Mouse (Mus musculus) cerebellum, adult 9-11 months (tissue): ENCODE data around the gene Gm21988.

Experiments used
- DNase-seq: peaks from one replicate; pipeline ENCODE4 v3.0.0; 2022

The Gm21988 gene

GRCm38 (mm10) chr11:70235254-70235900, 4.3 kb downstream of the Gm21988 start:
- DNase-seq = peak; percentile 56

- DNase-seq = peak; percentile 44
Measured at GRCm38 (mm10) chr11:70234497-70234896, 5.1 kb downstream of the Gm21988 start.

- DNase-seq = peak; percentile 60
Measured at GRCm38 (mm10) chr11:70234037-70234436, 5.6 kb downstream of the Gm21988 start.

GRCm38 (mm10) chr11:70233016-70233415, 6.6 kb downstream of the Gm21988 start:
- peak; percentile 79 for DNase-seq

- peak; percentile 85 for DNase-seq
Measured at GRCm38 (mm10) chr11:70232546-70232945, 7.1 kb downstream of the Gm21988 start.

DNA sequence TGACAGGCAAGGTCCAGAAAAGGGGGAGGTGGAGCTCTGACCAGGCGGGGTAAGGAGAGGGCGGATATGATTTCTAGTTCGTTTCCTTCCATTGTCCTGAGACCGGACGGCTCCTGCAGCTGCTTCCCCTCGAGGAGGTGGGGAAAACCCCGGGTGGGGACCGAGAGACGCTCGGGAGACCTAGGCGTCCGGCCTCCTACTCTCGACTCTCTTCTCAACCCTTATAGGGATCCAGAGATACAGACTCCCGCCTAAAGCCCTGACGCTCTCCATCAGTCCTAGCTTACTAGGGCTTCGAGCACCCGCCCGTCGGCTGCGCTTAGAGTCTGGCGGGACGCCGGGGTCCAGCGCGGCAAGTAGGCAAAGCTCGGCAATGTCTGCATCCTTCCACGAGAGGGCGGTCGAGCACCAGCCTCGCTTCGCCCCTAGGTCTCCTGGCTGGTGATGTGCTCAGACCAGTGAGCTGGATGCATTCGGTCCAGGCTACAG, 9.3 kb downstream of the Gm21988 start:
- peak; percentile 83 for DNase-seq

GRCm38 (mm10) chr11:70229260-70230010, 10.2 kb downstream of the Gm21988 start, which contains the start of gene Bcl6b:
TSS of gene Bcl6b (minus strand) at chr11:70229798.
- DNase-seq = peak; percentile 54

DNA sequence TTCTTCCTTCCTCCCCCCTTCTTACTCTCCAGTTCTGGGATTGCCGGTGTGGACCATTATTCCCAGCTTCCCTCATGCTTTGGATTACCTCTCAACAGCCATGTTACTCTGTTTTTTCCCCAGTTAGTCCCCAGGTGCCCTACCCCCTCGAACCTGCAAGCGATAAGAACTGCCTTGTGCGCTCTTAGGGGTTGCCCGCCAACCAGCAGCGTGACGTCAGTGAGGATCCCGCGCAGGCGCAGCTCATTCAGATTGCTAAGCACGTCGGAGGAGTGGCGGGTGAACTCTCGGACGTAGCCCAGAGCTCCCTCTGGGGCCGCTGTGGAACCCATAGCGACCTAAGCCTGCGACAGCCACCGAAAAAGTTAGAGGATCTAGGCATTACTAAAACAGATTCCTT, 10.8 kb downstream of the Gm21988 start:
- DNase-seq = peak; percentile 88

- DNase-seq = peak; percentile 56
Measured at GRCm38 (mm10) chr11:70227661-70228245, 11.9 kb downstream of the Gm21988 start.

DNA sequence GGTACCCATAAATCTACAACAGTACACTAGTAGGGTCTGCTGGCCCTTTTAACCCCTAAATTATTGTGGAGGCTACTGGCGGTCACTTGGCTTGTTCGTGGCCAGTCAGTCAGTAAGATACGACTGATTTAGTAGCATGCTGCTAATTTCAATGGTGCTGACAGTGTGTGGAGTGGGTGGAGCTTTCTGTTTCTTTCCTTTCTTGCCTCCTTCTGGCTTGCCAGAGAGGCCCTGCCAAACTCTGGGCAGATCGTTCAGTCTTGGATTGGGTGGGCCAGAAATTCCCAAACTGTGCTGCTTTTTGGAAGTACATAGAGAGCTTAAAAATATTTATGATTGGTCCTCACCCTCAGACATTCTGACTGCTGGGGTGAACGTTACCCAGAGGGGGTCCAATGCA, 12.5 kb downstream of the Gm21988 start:
- peak; percentile 41 for DNase-seq

DNA sequence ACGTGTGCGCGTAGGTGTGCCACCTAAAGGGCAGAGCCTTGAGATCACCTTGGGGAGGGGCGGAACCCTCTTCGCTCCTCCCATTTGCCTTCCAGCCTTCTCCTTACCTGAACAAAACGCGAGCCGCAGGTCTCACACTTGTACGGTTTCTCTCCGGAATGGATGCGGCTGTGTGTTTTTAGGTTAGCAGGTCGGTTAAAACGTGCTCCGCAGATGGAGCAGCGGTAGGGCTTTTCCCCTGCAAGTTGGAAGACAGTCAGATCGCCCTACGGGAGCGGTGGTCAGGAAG, 13.1 kb downstream of the Gm21988 start:
- DNase-seq = peak; percentile 51

DNA sequence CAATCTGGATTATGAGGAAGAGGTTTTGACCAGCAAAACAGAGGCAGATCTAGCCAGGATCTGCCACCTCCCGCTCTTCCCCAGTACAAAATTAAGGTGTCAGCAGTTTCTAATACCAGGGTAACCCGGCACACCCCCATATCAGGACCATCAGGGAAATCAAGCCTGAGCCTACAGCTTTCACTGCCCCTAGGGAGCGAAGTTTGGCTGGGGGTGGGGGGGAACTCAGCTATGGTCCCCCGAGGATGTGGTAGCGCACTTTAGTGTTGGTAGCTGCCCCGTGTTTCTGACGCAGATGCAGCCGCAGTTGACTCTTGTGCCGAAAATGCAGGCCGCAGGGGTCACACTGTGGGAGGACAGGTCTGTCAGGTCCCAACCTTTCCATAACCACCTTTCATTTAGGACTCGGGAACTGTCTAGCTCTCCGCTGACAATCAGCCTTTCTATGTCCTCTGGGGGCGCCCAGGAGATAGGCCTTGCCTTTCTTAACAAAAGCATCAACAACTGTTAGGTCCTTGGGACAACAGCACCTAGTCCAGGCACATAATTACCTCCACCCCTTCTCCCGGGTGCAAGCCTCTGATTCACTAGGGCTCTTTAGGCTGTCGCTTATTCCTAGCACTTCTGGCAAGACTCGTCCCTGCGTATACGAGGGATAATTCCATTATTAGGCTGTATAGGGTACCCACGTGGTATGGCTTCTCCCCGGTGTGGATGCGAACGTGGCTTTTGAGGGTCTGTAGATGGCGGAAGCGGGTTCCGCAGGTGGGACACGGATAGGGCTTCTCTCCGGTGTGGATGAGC, 13.6 kb downstream of the Gm21988 start:
- peak; percentile 52 for DNase-seq

DNA sequence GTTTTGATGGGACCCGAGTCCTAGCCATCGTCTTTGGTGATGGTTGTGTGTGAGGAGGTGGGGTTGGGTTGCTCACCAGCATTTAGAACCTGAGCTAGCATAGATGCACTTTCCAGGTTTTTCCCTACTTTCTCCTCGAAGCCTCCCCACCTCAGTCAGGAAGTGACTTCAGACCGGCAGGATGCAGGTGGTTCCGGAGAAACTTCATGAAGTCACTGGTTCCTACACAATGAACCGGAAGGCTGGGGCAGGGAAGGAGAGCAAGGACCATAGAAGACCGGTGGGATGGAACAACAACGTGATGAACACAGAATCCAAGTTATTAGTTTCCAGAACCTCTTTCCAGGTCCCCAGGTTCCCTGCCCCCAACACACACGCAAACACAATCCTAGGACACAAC, 15.9 kb downstream of the Gm21988 start:
- DNase-seq = no peak

GRCm38 (mm10) chr11:70221603-70222500, 17.8 kb downstream of the Gm21988 start:
- peak; percentile 60 for DNase-seq

- DNase-seq = peak; percentile 99
Measured at GRCm38 (mm10) chr11:70220731-70221602, 18.7 kb downstream of the Gm21988 start, which contains the start of gene Slc16a13. TSS of gene Slc16a13 (minus strand) at chr11:70221064.

- DNase-seq = no peak
Measured at GRCm38 (mm10) chr11:70220323-70220722, 19.3 kb downstream of the Gm21988 start.

DNA sequence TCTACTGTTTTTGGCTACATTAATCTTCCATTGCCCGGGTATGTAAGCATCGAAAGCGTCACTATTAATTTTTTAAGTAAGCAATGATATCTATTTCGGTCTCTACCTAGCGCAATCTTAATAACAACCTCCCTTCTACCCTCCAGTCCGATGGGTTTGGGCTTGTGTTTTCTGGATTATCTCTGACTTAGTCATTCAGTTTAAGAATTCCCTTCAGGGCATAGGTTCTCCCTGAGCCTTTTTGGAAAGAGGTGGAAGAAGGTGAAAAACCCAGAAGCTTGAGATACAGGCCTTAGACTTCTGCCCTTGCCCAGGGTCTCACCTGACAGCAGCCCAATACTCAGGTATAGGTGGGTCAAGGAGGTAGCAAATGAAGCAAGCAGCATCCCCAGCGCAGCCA, 19.8 kb downstream of the Gm21988 start:
- DNase-seq = no peak

- peak; percentile 62 for DNase-seq
Measured at GRCm38 (mm10) chr11:70218741-70219470, 20.7 kb downstream of the Gm21988 start.

- no peak for DNase-seq
Measured at GRCm38 (mm10) chr11:70218039-70218438, 21.6 kb downstream of the Gm21988 start.

- peak; percentile 62 for DNase-seq
Measured at GRCm38 (mm10) chr11:70216103-70216502, 23.5 kb downstream of the Gm21988 start.
